ENCODE assay signal across 9 mouse cellular contexts in genomic region chr17:8597790-8598189, GRCm38 (mm10). TPM values are rescaled to one million over a fixed set of nuclear protein-coding genes. Genes with fewer than 3 reads are reported as not detected.
A peak's percentile ranks its signal among the peaks of the same experiment; 100 is the strongest.
DNase-seq lines count a peak whose midpoint lies in the region; ATAC-seq lines count a peak whose summit lies in the region.
"Had no signal": no experiment of that assay in that cellular context is flagged by ENCODE, and none has a peak within 500 bp of the region (broad histone marks: within the 10 kb centered on the region; RNA-seq: fewer than 3 reads in every experiment).

No protein-coding gene starts in this region.

- peak; percentile 64 for DNase-seq in gastrocnemius, adult 18-20 months (ENCODE audit: low spot score)
- DNase-seq in gastrocnemius, postnatal 25 days: no peak
- DNase-seq in cerebellum, adult 11 months: peak; percentile 71
- peak; percentile 61 to 85 for DNase-seq in layer of hippocampus, postnatal 14 days (ENCODE audit: low spot score in 2 of 2)
- DNase-seq in midbrain, embryonic 10.5 days (ENCODE audit: low spot score): peak; percentile 58
- DNase-seq in right cerebral cortex, postnatal 4 days: peak; percentile 69

- no peaks in the 10 kb centered on the region for H3K9me3 ChIP-seq in forebrain, embryonic 15.5 days
- H3K9me3 ChIP-seq in hindbrain, embryonic 16.5 days (ENCODE audit: control insufficient read depth, low read length): no peaks in the 10 kb centered on the region
- no peaks in the 10 kb centered on the region for H3K9me3 ChIP-seq in midbrain, embryonic 10.5 days (replicated peaks)

- H3K27ac ChIP-seq in forebrain, embryonic 15.5 days (replicated peaks): no peak overlapping the region
- no peak overlapping the region for H3K27ac ChIP-seq in hindbrain, embryonic 16.5 days (ENCODE audit: low read depth, low read length)
- no peak overlapping the region for H3K27ac ChIP-seq in midbrain, embryonic 10.5 days (replicated peaks)

- H3K9ac ChIP-seq in forebrain, embryonic 15.5 days (replicated peaks): no peak overlapping the region
- no peak overlapping the region for H3K9ac ChIP-seq in hindbrain, embryonic 16.5 days (ENCODE audit: low read depth, low read length)

- peak; percentile 80 for ATAC-seq in forebrain, embryonic 15.5 days (replicated peaks)
- ATAC-seq in hindbrain, embryonic 16.5 days: peak; percentile 76; the same call in 1 of the 2 replicates

- WGBS in forebrain, embryonic 15.5 days: 10% methylated on average over 7 of the region's 7 CpGs
- WGBS in hindbrain, embryonic 16.5 days: 8% methylated on average over 7 of the region's 7 CpGs
- 13% methylated on average over 7 of the region's 7 CpGs for WGBS in midbrain, embryonic 10.5 days

- H3K4me1 ChIP-seq in forebrain, embryonic 15.5 days: no peaks in the 10 kb centered on the region
- H3K4me1 ChIP-seq in hindbrain, embryonic 16.5 days (ENCODE audit: control insufficient read depth, insufficient read depth, low read depth, low read length): peaks cover 2% of the 10 kb centered on the region; the same call in 1 of the 2 replicates
- 0 out of 2 replicates have a peak, but pooled peaks cover 5% of the 10 kb centered on the region for H3K4me1 ChIP-seq in midbrain, embryonic 10.5 days

- no peak overlapping the region for H3K4me2 ChIP-seq in forebrain, embryonic 15.5 days (replicated peaks)
- no peak overlapping the region for H3K4me2 ChIP-seq in hindbrain, embryonic 16.5 days (ENCODE audit: low read length)

- H3K27me3 ChIP-seq in forebrain, embryonic 15.5 days: peaks cover 4% of the 10 kb centered on the region; the same call in 1 of the 2 replicates
- H3K27me3 ChIP-seq in hindbrain, embryonic 16.5 days (replicated peaks; ENCODE audit: control insufficient read depth, insufficient read depth, low read length): no peaks in the 10 kb centered on the region; the same call in 1 of the 2 replicates
- H3K27me3 ChIP-seq in midbrain, embryonic 10.5 days (ENCODE audit: low read depth, poor library complexity, severe bottlenecking): no peaks in the 10 kb centered on the region

- no peak overlapping the region for H3K4me3 ChIP-seq in forebrain, embryonic 15.5 days
- H3K4me3 ChIP-seq in hindbrain, embryonic 16.5 days (ENCODE audit: low read length): no peak overlapping the region
- H3K4me3 ChIP-seq in midbrain, embryonic 10.5 days: no peak overlapping the region
- H3K4me3 ChIP-seq: megakaryocyte, embryonic 14.5 days had no signal

- H3K36me3 ChIP-seq in forebrain, embryonic 15.5 days: no peaks in the 10 kb centered on the region
- no peaks in the 10 kb centered on the region for H3K36me3 ChIP-seq in hindbrain, embryonic 16.5 days (ENCODE audit: control insufficient read depth, insufficient read depth, low read length)
- H3K36me3 ChIP-seq in midbrain, embryonic 10.5 days: no peaks in the 10 kb centered on the region

RNA-seq across cellular contexts. Expression of gene Gm17087, which starts 31.0 kb away (rescaled TPM):
- total RNA-seq in gastrocnemius, adult 18-20 months (2021): not detected
- not detected for total RNA-seq in gastrocnemius, postnatal 25 days (2021)
- polyA plus RNA-seq in forebrain, embryonic 15.5 days (2015; fragmentation: Nextera tagmentation; extraction: Ambion mirVana): not detected in 2 replicates
- polyA plus RNA-seq in hindbrain, embryonic 16.5 days (2015; fragmentation: Nextera tagmentation; extraction: Ambion mirVana): 0.14 TPM in 1 of 2 replicates, not detected in the other
- not detected for total RNA-seq in layer of hippocampus, postnatal 14 days (2021)
- not detected in 2 replicates for polyA plus RNA-seq in midbrain, embryonic 10.5 days (2016; fragmentation: Nextera tagmentation; extraction: Ambion mirVana)
